Mouse (Mus musculus) CD8-positive naive resting alpha-beta T cell, adult 2 months (primary cell): ENCODE measurements around the gene Zfp652.
"Not testable (repeated sequence)": the region's sequence is repeated elsewhere in the genome, so short reads cannot be mapped to it uniquely, and the experiment has no call there.

Experiments used
- DNase-seq, 2 experiments: peaks; one replicate each; pipeline ENCODE4 v3.0.0; 2022; ENCODE audit warnings: low read depth in 2 of 2, low spot score in 2 of 2

The Zfp652 gene

DNA sequence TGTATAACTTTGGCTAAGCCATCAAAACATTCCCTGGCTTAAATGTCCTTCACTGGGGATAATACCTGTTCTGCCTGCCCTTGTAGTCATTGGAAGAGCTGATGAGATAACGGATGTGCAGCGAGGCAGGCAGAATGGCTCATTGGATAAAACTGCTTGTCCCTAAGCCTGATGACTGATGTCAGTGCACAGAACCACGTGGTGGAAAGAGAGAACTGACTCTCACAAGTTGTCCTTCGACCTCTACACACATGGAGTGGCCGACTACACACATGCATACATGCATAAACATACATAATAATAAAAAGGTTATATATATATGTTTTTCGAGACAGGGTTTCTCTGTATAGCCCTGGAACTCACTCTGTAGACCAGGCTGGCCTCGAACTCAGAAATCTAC is 2.0 kb upstream of the Zfp652 start:
- no peak for DNase-seq

DNA sequence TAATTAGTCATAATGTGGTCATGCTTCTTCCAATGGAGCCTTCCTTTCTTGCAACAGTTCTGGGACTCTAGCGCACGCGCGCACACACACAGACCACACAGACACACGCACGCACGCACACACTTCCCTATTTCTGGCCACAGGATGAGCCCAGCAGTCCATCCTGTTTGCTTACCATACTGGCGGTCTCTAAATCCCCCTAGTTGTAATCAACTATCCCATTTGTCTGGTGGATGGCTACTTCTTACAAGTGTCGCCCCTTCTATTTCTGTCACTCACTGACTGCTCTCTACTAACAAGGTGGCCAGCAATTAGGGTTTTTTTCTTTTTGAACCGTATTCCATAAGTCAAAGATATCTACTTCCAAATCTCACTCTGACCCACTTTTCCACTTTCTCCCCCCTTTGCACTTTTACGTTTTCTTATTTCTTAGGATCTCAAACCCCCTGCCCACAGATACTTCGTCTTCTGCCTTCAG is 349 bp upstream of the Zfp652 start:
- DNase-seq = no peak

DNA sequence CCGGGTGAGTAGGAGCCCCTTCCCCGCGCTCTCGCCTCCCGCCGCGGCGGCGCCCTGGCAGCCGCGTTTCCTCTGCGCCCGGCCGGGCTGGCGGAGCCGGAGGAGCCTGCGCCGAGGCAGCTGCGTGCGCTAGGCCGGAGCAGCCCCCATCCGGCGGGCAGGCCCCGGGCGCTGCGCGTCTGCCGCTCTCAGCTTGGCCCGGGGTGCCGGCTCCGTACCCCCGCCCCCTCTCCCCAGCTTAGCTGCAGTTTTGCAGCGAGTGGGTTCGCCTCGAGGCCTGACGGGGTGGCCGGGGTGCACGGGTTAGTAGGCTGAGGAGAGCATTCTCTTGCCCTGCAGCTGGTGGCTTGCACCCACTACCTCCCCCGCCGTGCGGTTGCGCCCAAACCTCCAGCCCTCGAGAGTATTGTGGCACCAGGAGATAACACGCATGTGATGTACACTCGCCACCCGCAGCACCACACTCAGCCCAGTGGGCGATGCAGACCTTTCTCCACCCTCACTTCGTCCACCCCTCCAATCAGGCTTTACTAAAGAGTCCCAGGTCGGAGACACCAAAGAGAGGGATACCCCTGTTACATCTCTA is 845 bp downstream of the Zfp652 start:
- DNase-seq = peak; percentile 52 to 59

DNA sequence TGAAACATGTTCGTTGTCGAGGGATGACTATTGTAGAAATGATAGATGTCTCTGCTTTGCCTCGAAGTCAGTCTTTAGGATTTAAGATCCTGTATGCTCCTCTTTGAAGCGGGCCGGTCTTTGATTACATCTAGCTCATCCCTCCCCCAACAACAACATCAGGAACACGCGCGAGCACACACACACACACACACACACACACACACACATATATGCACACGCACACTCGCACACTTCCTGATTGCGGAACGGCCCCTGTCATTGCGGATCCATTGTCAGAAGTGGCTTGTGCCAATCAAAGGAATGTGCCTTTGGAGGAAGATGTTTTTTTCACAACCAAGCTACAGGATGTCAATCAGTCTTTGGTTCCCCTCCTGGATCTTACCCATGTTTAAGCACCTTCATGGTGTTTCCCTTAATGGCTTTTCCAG is 1.4 kb downstream of the Zfp652 start:
- peak; percentile 48 to 62 for DNase-seq

- DNase-seq = peak; percentile 42 to 51
Measured at GRCm38 (mm10) chr11:95714411-95714810, 1.9 kb downstream of the Zfp652 start.

DNA sequence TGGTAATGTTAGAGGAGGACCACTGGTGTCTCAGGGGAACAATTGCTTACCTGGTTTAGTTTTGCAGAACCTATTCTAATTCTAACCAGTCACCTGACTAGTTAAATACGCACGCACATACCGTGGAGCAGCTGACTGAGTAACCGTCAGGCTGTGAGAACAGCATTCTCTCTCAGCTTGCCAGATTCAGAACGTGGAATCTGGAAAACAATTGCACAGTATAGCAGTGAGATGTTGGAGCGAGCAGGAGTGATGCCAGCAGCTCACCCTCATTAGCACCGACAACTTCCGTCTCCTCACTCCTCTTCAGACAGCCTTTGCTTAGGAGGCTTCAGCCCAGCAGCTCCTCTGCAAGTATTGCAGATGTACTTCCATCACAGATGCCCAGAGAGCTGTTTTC is 3.7 kb downstream of the Zfp652 start:
- no peak for DNase-seq

DNA sequence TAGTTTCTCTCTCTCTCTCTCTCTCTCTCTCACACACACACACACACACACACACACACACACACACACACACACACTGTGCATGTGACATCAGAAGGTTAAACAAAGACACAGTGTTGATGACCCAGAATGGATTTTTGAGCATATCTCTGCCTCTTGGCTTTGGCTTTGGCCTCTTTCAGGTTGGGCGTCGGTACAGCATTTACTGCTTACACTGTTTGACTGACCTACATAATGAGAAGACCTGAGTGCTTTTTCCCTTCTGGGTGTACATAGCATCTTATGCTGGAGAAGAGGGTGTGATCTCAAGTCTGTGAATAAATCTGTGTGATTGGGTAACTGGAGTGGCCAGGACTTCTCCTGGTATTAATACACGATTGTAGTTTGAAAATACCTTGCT is 6.9 kb downstream of the Zfp652 start:
- DNase-seq = no peak

DNA sequence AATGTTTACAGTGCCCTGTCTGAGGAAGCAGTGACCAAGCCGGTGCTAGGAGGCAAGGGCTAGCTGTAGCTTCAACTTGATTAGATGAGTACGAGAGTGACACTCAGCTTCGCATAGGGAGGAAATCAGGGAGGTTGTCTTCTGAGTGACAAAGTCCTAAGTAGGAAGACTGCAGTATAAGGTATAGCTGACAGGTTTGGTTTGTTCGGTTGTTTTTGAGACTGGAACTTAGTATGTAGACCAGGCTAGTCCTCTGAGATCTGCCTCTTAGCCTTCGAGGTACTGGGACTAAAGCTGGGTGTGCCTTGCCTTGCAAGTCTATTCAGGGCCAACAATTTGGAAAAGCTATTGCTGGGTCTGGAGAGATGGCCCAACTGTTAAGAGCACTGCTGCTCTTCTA is 10.8 kb downstream of the Zfp652 start, which contains the start of gene B130006D01Rik:
TSS of gene B130006D01Rik (plus strand) at position 301 of the 400 bp plus-strand sequence.
- no peak for DNase-seq

DNA sequence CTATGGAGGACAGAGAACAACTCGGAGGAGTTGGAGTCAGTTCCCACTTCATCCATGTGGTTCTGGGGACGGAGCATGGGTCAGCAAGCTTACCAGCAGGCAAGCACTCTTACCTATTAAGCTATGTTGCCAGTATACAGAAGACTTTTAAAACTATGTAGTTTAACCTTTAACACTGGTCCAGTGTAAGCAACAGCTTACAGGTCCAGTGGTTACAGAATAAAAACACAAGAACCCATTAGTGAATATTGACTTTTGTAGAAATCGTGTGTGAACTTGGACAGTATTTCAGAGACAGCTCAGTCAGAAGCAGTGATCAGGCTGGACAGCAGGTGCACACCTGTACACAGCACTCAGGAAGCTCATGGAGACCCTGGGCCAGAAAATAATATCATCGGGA is 12.0 kb downstream of the Zfp652 start:
- no peak for DNase-seq

DNA sequence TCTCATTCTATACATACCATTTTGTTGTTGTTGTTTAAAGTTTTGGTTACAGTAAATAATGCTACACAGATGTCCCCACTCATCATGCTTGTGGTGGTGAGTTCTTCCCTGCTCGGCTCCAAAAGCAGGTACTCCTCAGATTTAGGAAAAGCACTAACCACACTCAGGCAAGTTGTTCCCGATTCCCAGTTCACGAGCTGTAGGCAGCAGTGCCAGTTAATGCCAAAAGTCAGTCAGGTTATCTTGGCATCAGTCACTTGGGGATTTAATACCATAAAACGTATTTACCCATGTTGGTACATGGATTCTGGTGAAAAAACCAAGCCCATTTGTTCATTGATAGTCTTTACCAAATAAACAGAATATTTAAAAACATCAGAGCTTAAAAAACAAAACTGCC is 13.7 kb downstream of the Zfp652 start:
- no peak for DNase-seq

- no peak for DNase-seq
Measured at GRCm38 (mm10) chr11:95727947-95728346, 15.5 kb downstream of the Zfp652 start.

DNA sequence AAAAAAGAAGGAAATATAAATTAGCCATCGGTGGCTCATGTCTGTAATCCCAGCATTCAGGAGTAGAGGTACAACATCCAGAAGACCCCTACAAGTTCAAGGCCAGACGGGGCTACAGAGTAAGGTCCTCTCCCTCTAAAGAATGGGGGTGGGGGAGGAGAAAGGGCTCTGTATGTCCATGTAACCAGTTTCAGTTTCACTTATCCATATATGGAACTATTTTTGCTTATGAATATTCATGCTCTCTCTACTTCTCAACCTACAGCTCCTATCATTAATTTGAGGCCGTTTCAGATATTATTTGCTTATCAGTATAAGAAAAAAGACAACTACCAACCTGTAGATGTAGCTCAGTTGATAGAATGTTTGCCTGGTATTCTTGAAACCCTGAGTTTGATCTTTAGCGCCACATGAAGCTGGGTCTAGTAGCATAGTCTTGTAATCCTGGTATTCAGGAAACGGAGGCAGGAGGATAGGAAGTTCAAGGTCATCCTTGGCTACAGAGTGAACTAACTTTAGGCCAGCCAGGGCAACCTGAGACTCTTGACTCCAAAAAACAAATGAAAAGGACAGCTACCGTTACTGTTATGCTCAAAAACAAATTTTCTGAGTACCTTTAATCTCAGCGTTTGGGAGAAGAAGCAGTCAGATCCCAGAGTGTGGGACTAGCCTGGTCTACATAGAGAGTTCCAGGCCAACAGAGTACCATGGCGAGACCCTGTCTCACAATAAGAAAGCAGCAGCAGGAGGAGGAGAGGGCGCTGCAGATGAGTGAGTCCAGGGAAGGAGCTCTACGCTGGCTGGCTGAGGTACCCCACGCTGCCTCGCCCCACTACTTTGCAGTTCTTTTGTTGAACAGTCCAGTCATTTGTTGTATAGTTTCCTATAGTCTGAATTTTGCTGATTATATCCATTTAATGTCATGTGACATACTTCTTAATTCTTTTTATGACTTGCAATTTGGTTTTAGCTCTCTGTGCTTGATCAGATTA is 16.7 kb downstream of the Zfp652 start:
- DNase-seq = no peak

GRCm38 (mm10) chr11:95734485-95734884 is 22.0 kb downstream of the Zfp652 start:
- no peak for DNase-seq

GRCm38 (mm10) chr11:95737811-95738210 is 25.3 kb downstream of the Zfp652 start:
- no peak for DNase-seq

- DNase-seq = no peak
Measured at GRCm38 (mm10) chr11:95744521-95744920, 32.0 kb downstream of the Zfp652 start.

DNA sequence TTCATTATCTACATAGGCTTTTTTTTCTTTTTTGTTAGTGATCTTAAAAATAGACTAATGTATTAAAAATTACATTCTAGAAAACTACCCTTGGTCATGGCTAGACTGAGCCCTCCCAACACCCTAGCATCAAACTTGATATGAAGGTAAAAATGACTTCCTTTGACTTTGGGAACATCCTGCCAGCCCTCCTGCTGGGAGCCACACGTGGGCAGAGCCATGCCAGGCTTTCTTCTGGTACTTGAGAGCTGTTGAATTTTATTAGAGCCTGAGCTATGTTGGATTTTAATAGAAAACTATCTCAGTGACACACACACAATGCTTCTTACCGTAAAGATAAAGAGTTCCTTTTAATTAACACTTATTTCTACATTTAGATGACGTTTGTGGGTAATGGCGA is 34.3 kb downstream of the Zfp652 start:
- DNase-seq = no peak

DNA sequence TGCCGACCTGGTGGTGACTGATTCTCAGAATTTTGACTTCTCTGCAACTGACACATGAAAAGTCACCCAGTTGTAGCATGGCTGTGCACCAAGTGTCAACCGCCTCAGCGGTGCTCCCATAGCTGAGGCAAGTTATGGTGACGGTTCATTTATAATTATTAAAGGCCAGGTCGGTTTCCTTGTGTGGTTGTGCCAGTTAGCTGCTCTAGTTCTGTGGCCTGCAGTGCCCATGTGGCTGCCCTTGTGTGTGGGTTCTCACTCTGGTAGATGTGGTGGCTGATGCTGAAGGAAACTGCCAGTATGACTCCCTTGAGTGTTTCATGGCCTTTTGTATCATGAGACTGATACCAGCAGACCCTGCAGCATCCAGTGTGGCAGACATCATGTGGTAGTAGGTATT is 35.9 kb downstream of the Zfp652 start:
- no peak for DNase-seq

DNA sequence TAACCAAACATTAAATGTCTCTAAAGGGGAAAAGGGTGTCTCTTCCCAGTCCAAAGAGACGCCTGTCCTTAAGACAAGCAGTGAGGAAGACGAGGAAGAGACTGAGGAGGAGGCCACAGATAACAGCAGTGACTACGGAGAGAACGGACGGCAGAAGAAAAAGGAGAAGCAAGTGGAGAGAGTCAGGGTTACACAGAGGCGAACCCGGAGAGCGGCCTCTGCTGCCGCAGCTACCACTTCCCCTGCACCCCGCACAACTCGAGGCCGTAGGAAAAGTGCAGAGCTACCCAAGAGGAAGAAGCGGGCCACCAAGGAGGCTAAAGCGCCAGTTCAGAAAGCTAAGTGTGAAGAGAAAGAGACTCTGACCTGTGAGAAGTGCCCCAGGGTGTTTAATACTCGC is 37.1 kb downstream of the Zfp652 start:
- no peak for DNase-seq

DNA sequence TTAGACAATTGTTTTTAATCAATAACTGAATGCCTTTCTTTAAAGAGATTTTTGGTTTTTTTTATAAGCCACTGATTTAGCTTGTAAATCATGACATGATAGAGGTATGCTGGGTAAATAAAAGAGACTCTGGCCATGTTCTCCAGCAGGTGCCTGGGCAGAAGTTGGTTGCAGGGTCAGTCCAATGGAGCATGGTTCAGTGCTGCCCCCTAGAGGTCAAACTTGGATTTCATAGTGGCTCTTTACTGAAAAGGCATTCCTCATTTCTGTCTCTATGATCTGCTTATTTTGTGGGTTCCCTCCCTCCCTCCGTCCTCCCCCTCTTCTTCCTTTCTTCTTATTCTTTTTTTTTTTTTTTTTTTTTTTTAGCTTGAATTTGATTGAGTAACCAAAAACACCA is 38.5 kb downstream of the Zfp652 start:
- DNase-seq = peak; percentile 79 to 80

- not testable (repeated sequence) for DNase-seq
Measured at GRCm38 (mm10) chr11:95755137-95755536, 42.7 kb downstream of the Zfp652 start.

- no peak for DNase-seq
Measured at GRCm38 (mm10) chr11:95760521-95760920, 48.0 kb downstream of the Zfp652 start.

GRCm38 (mm10) chr11:95762996-95763395 is 50.5 kb downstream of the Zfp652 start:
- no peak for DNase-seq
